Mouse (Mus musculus) small intestine, adult 2 months (tissue): ENCODE measurements around the gene Mrc2.

Experiments
- CTCF ChIP-seq: fragments of 200-500 bp; IDR thresholded peaks from 2 replicates; pipeline ENCODE4 v1.5.1; 2012; ENCODE audit warnings: low read depth, mild to moderate bottlenecking, control low read depth, inconsistent platforms, low read length, moderate library complexity, mixed read lengths; ENCODE audit not compliant: insufficient replicate concordance, insufficient read length; ENCODE audit errors: extremely low read depth
- POLR2A ChIP-seq: fragments of 200-500 bp; IDR thresholded peaks from 2 replicates; pipeline ENCODE4 v1.6.1; 2012; ENCODE audit warnings: low read depth, mild to moderate bottlenecking, control low read depth, inconsistent platforms, low read length, moderate library complexity

- TF ChIP-seq POLR2A: no peak
- no peak for TF ChIP-seq CTCF
Measured at GRCm38 (mm10) chr11:105280456-105280855, 12.0 kb upstream of the Mrc2 start.
